Mouse (Mus musculus) lung, adult 2 months (tissue): ENCODE data around the gene Pcnx3.

Experiments used
- CTCF ChIP-seq: fragments of 200-500 bp; IDR thresholded peaks from 2 replicates; pipeline ENCODE4 v1.5.1; 2011; ENCODE audit warnings: mild to moderate bottlenecking, low read length, control low read depth; ENCODE audit not compliant: insufficient read depth
- POLR2A ChIP-seq: fragments of 200-500 bp; IDR thresholded peaks from 2 replicates; pipeline ENCODE4 v1.6.1; 2011; ENCODE audit warnings: low read depth, mild to moderate bottlenecking, control low read depth, low read length, borderline replicate concordance; ENCODE audit errors: extremely low read depth

DNA sequence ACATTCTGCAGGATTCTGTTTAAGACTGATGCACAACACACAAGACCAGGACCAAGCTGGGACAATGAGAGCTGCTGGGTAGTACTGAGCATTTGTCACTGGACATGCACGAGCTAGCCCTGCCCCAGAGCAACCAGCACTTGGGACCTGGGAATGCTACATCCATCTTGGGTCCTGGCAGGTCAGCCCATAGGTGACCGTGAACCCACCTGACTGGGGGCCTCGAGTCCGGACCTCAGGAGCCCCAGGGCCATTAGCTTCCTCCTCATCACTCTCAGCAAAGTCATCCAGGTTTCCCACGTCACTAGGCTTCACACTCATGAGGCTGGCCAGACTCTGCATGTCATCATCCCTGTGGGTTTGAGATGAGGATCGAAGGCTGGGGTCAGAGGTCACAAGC is 32.5 kb upstream of the Pcnx3 start:
- TF ChIP-seq CTCF (no peak), POLR2A (no peak)
